Mouse (Mus musculus): ENCODE results near the gene Fip1l1.

Gene Fip1l1

GRCm38 (mm10) chr5:74535240-74536021 is at the start of gene Fip1l1:
Gene Fip1l1 (plus strand): TSS chr5:74535449.
- in situ Hi-C loops (cut with MboI, MseI): loop anchor here (25.0 kb wide), 1 partner anchor 448 kb away; no protein-coding TSS in a partner anchor

DNA sequence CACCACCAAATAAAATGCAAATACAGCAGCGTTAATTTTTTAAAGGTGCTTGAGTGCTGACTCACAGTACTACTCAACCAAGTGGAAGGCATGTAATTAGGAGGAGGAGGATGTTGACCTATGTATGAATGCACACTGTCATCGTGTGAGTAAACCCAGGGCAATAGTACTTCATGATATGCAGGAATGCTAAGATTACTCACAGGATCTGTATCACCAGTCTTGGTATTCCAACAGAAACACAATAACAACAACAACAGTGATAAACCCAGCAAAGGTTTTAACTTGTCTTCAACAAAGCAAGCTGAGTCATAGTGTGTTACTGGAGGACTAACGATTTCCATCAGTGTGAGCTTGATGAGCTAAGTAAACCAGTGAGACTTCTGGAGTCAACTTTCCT is 42.5 kb upstream of the Fip1l1 start:
- in situ Hi-C loops (cut with MboI, MseI): no loop called here

DNA sequence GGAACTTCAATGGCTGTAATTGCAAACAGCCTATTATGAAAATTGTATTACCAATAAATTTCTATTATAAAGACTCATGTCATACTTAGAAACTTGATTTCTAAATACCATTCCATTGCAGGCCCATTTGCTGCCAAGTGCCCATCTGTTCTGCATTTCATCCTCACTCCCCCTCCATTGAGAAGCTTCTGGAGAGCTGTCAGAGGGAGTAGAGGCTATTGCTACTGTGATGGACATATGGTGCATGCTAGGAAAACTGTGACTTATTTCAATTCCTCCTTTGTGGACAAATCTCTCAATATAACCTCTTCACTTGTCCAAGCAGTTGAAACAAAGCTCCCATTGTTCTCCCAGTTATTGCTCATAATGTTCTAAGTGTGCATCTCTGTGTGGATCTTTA is 23.6 kb upstream of the Fip1l1 start:
- in situ Hi-C loops (cut with MboI, MseI): no loop called here

- in situ Hi-C loops (cut with MboI, MseI): loop anchor here (25.0 kb wide), 1 partner anchor 440 kb away; no protein-coding TSS in a partner anchor
Measured at GRCm38 (mm10) chr5:74527025-74527424, 8.2 kb upstream of the Fip1l1 start.

DNA sequence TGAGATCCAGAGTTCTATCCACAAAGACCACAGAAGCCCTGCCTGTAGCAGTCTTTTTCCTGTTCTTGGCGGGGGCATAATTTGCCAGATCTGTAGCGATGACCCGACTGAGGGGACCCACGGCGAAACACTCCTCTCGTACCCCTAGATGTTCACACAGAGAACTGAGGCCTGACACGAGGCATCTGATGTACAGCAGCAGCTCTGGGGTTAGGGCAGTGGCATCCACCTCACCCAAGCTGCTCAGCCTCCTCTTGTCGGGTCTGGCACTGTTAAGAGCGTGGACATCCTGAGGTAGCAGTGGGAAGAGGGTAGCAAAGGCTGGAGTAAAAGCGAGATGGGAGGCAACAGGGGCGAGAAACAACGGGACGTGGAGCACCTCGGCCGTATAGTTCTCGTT is 4.5 kb upstream of the Fip1l1 start:
- in situ Hi-C loops (cut with MboI, MseI): loop anchor here (25.0 kb wide), 1 partner anchor 443 kb away; no protein-coding TSS in a partner anchor

DNA sequence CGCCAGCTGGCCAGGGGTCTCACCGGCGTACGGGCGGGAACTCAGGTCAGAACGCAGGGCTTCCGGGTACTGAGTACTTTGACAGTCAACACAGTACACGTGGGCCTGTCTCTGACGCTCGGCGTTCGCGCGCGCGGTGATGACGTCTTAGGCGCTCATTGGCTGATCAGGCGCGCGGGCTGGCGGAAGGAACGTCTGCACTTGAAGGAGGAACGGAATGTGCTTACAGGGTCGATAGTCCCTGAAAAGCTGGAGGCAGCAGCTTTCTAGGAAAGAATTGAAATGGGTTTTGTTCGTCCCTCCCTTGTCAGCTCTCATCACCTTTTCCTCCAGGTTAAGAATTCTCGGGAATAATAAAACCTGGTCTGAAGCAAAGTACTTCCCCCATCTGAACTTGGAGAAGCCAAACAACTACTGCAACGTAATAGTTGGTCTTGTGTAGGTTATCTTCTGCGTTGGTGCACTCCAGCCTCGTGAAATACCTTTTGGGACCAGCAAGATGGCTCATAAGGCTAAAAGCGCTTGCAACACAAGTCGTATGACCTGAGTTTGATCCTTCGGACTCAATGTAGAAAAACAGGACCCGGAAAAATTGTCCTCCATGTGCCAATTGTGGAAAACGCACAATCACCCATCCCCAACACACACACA is 3.5 kb upstream of the Fip1l1 start, which contains the start of gene Scfd2:
Scfd2 (minus strand) TSS at position 130 of the 651 bp plus-strand sequence.
- in situ Hi-C loops (cut with MboI, MseI): loop anchor here (25.0 kb wide), 1 partner anchor 444 kb away; no protein-coding TSS in a partner anchor

DNA sequence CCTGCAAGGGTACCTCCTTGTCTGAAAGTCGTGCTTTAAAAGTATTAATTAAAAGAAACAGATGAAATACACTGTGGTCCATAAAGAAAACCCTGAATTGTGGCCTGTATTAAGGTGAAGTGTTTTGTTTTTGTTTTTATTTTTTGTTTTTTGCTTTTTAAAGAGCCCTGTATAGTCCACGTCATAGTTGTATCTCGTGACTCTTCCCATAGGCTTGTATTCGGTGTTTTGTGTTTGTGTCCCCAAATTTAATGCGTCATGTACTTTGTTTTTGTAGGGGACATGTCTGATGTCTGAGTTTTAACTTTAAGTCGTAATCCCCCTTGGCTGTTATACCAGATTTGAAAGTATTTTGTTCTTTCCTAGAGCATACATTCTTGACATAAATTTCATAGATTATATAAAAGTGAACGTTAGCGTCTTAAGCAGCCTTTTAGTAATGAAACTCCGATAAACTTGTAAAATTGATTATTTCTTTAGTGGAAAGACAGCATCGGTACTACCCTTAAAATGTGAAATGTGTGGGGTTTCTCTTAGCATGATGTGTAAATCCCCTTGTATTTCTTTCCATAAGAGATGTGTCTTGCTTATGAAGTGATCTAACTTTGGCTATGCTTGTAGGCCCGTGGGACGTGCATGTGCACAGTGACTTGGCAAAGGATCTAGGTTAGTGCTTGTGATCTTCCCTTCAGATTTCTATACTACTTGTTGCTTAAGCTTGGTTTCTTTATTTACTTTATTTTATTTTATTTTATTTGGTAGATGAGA is 1.1 kb downstream of the Fip1l1 start:
- in situ Hi-C loops (cut with MboI, MseI): loop anchor here (25.0 kb wide), 1 partner anchor 449 kb away; no protein-coding TSS in a partner anchor

- in situ Hi-C loops (cut with MboI, MseI): loop anchor here (25.0 kb wide), 1 partner anchor 458 kb away; no protein-coding TSS in a partner anchor
Measured at GRCm38 (mm10) chr5:74545606-74546005, 10.4 kb downstream of the Fip1l1 start.

DNA sequence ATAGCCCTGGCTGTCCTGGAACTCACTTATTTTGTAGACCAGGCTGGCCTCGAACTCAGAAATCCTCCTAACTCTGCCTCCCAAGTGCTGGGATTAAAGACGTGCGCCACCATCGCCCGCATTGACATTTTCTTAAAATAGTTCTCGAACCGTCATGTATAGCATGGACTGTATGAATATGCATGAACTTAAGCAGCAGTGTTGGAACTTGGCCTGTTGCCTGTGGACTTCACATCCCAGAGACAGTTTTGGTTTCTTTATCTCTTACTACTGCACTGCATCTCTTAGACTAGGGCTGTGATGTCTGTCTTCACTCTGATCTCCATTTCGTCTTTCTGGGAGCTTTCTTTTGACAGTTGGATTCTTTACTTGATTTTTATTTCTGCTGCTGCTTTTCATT is 14.3 kb downstream of the Fip1l1 start:
- in situ Hi-C loops (cut with MboI, MseI): loop anchor here (25.0 kb wide), 1 partner anchor 462 kb away; no protein-coding TSS in a partner anchor

DNA sequence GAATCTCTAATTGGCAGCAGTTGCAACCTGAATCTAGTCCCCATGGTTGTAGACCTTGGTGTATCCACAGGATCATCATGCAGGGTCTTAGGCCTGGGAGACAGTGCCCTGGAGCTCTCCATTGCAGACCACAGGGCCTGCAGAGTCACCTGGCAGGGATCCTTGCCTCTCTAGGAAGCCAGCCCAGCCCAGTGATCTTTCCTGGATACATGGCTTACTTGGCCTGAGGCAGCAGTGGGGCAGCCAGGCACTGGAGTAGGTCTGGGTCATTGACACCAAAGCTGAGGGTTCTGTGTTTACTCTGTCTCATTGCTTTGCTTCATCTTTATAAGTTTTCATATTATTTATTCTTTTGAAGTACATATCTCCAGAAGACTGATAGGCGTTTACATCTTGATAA is 25.9 kb downstream of the Fip1l1 start:
- in situ Hi-C loops (cut with MboI, MseI): loop anchor here (25.0 kb wide), 1 partner anchor 249 kb away; no protein-coding TSS in a partner anchor

DNA sequence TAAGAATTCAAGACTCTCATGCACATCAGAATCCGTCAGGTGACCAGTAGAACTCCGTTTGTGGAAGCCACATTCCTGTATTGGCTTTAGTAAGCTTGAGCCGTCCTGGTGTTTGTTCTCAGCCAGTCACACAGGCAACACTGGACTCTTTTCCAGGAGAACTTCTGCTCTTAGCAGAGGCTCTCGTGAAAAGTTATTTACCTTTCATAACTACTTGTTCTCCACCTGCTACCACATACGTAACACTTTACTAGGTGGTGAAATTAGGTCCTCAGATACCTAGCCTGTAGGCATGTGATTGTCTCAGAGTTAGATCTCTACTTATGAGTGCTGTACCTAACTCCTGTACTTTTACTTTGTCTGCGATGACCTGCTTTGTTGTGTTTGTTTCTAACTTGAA is 36.5 kb downstream of the Fip1l1 start:
- in situ Hi-C loops (cut with MboI, MseI): loop anchor here (25.0 kb wide), 1 partner anchor 259 kb away; no protein-coding TSS in a partner anchor

DNA sequence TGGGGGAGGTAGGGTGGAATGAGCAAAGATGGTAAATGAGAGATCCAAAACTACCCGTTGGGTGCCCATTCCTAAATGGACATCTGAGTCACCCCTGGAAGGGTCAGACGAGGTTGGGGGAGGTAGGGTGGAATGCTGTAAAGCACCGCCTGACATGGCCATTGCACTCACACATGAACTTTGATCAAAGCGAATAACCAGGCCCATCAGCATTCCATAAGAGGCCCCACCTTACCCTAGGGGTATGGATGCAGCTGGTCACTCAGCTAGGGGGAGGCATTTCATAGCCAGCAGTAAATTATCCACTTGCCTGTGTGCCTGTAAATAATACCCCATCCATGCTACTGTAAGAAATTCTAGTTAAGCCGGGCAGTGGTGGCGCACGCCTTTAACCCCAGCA is 53.9 kb downstream of the Fip1l1 start:
- in situ Hi-C loops (cut with MboI, MseI): no loop called here

- in situ Hi-C loops (cut with MboI, MseI): no loop called here
Measured at GRCm38 (mm10) chr5:74591413-74591812, 56.2 kb downstream of the Fip1l1 start.

DNA sequence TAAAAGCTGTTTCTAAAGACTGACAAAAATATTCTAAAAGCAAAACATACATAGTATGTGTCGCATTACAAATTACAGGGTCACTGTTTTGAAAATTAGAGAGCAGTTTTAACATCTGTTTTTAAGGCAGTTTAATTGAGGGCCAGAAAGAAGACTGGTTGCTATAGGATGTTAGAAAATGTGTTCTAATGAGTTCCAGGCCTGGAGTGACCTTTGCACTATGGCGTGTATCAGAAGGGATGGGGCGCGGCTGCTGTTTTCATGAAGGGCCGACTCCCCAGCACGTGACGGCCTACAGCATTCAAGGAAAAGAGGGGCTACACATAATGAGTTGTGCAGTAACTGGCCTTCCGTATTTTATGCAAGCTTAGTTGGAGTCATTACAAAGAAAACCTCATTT is 57.9 kb downstream of the Fip1l1 start:
- in situ Hi-C loops (cut with MboI, MseI): no loop called here

GRCm38 (mm10) chr5:74600010-74600409 is 64.8 kb downstream of the Fip1l1 start:
- in situ Hi-C loops (cut with MboI, MseI): no loop called here

- in situ Hi-C loops (cut with MboI, MseI): no loop called here
Measured at GRCm38 (mm10) chr5:74601171-74601570, 65.9 kb downstream of the Fip1l1 start.

GRCm38 (mm10) chr5:74601965-74602364 is 66.7 kb downstream of the Fip1l1 start:
- in situ Hi-C loops (cut with MboI, MseI): no loop called here

DNA sequence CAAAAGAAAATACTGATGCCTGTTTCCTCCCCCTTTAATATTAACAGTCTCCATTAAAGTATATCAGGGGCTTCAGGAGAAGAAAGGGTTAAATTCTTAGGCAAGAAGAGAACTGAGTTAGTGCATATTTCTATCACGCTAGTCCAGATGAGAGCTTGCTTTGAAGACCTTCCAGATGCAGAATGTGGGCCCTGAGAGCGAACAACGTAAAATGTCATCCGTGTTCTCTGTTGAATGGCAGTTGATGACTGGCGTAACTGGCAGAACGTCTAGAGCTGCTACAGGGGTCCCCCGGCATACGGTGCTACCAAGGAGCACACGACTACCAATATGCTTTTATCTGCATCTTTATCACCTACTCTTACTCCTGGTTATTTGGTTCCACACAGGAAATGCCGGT is 67.1 kb downstream of the Fip1l1 start:
- in situ Hi-C loops (cut with MboI, MseI): no loop called here

DNA sequence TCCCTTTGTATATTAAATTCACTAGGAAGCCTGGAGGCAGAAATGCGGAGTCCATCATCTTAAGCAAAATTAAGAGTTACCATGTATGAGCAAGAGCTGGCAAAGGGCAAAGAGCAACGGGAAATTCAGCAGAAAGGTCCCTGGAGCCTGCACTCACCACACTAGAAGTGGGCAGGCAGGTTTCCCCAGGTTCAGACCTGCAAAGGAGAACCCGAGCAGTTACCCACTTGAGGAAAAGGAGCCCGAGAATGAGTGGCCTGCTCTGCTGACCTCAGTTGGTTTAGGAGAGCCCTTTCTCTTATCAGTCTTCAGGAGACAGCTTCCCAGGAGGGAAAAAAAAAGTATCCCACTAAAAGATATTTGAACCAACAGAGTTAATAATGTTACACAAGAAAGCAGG is 68.1 kb downstream of the Fip1l1 start:
- in situ Hi-C loops (cut with MboI, MseI): no loop called here

- in situ Hi-C loops (cut with MboI, MseI): no loop called here
Measured at GRCm38 (mm10) chr5:74606213-74606612, 71.0 kb downstream of the Fip1l1 start.

DNA sequence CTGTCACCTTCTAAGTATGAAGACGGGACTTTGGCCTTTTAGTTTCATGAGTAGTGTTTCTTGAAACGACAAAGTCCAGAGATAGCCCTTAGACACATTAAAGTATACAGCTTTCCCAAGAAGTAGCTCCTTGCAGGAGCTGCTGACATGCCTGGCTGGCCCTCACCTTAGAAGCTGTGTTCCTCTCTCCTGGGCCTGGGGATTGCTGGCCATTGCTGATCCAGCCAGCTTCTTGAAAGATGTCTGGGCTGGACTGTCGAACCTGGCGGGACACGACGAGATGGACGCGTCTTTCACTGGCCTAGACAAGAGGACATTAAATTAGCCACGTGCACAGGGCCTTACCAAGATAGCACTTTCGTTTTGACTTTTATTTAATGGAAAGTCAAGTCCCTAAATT is 75.3 kb downstream of the Fip1l1 start:
- in situ Hi-C loops (cut with MboI, MseI): loop anchor here (10.0 kb wide), 1 partner anchor 544 kb away; the partner anchor contains the start of gene Pdgfra

DNA sequence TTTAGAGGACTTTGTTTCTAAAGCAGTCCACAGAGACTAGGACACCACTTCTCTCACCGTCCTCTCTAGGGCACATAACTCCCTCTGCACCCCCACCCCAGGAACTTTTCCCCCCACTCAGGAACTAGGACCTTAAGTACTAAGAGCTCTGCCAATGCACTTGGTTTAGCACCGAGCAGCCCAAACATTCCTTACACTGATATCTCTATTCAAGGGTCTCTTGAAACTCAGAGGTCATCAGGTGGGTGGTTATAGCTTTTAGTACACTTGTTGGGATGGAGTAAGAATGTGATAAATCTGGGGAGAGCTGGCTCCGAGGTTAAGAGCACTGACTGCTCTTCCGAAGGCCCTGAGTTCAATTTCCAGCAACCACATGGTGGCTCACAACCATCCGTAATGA is 77.5 kb downstream of the Fip1l1 start:
- in situ Hi-C loops (cut with MboI, MseI): loop anchor here (10.0 kb wide), 1 partner anchor 542 kb away; the partner anchor contains the start of gene Pdgfra
